Mouse (Mus musculus): ENCODE measurements at regions not wholly inside any gene's neighbourhood (a gene's known extent, or its start where the extent isn't known, plus 50 kb on each side); places are given as distances from the start of the nearest gene placed in this dataset.
A peak's percentile ranks its signal among the peaks of the same experiment; 100 is the strongest.

DNA sequence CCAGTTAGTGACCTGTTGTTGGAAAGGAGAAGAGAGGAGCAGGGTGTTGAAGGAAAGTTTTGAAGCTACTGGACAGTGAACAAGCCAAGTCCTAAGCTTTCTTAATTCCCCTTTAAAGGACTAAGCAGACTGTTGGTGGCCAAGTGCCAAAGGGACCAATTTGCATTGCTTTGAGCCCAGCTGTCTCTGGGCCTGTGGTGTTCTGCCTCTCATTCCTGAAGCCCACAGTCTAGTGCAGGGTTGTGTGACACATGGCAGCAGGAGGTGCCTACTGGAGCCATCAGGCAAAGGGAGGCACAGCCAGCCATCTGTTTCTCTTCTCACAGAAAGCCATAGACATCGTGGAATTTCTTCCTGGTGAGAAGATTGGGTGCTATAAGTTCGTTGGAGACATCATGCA, 278.6 kb downstream of the Myh15 start:
- H3K27me3 ChIP-seq = no peaks in the 10 kb centered on the region
- no peak overlapping the region for H3K27ac ChIP-seq
- no peak overlapping the region for H3K4me3 ChIP-seq (replicated peaks)
- ATAC-seq (replicated peaks; ENCODE audit: low FRiP score) = no peak
- H3K4me2 ChIP-seq = no peak overlapping the region
- no peak overlapping the region for H3K9ac ChIP-seq
- WGBS = 28% methylated on average over 2 of the region's 2 CpGs
- H3K4me1 ChIP-seq = peaks cover 7% of the 10 kb centered on the region; the same call in 1 of the 2 replicates
- H3K9me3 ChIP-seq (replicated peaks) = no peaks in the 10 kb centered on the region
- H3K36me3 ChIP-seq = no peaks in the 10 kb centered on the region

DNA sequence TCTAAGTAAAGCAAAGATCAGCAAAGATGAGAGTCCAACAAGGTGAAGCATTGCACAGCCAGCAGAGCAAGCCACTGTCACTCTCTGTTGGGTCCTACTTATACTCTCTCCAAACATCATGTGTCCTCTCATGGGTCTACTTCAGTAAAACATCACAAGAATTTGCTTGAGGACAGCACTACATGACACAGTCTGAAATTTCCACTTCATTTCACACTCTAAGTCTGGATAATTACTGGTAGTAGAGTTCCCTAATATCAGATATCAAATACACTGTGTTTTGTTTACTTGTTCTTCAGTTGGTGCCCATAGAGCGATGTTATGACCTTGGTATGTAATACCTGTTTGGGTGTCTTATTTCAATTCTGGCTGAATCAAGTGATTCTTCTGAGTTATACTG, 280.7 kb downstream of the Myh15 start:
- Histone ChIP-seq H3K36me3 (no peaks in the 10 kb centered on the region), H3K9ac (no peak overlapping the region), H3K4me3 (replicated peaks) (no peak overlapping the region), H3K4me1 (no peaks in the 10 kb centered on the region), H3K4me2 (no peak overlapping the region), H3K9me3 (replicated peaks) (no peaks in the 10 kb centered on the region), H3K27me3 (no peaks in the 10 kb centered on the region), H3K27ac (no peak overlapping the region)
- no peak for ATAC-seq (replicated peaks; ENCODE audit: low FRiP score)
- 72% methylated on average over 1 of the region's 1 CpGs for WGBS

DNA sequence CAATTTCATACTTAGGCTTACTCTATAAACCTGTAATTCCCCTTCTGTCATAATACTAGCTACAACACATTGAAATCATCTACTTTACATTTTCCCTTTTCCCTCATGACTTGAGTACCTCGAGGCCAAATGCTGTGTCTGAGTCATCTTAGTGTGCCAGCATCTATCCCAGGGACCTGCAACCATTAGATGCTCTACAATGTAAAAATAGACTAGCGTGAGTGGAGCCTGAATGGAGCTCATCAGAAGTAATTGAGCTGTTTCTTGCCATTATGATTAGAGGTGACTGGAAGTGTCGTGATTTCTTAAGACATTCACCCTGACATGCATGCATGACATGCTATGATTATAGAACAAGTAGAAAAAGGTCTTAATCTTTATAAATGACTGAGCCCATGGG, 301.1 kb downstream of the Myh15 start:
- H3K36me3 ChIP-seq = no peaks in the 10 kb centered on the region
- WGBS = 86% methylated on average over 3 of the region's 3 CpGs
- H3K27me3 ChIP-seq = no peaks in the 10 kb centered on the region; the same call in 1 of the 2 replicates
- no peak overlapping the region for H3K4me3 ChIP-seq (replicated peaks)
- H3K27ac ChIP-seq = no peak overlapping the region
- no peak for ATAC-seq (replicated peaks; ENCODE audit: low FRiP score)
- H3K4me1 ChIP-seq = no peaks in the 10 kb centered on the region
- H3K9ac ChIP-seq = no peak overlapping the region
- no peak overlapping the region for H3K4me2 ChIP-seq
- H3K9me3 ChIP-seq (replicated peaks) = no peaks in the 10 kb centered on the region

DNA sequence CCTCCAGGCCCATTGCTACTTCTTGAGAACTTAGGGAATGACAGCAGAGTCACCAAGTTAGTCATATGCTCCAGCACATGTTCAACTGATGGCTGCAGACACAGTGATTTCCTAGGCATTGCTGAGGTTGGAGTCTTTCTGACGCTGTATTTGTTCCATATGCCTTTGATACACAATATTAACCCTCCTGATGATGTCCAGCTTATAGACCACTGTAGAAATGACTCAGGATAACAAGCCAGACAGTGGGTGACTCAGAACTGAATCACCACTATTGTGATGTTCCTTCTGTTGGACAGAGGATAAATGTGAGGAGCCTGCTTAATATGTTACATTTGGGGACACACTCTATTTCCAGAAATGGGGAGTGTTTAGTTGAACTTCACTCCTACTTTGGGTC, 304.4 kb downstream of the Myh15 start:
- no peak for ATAC-seq (replicated peaks; ENCODE audit: low FRiP score)
- H3K27me3 ChIP-seq = no peaks in the 10 kb centered on the region; the same call in 1 of the 2 replicates
- H3K9me3 ChIP-seq (replicated peaks) = no peaks in the 10 kb centered on the region
- H3K4me3 ChIP-seq (replicated peaks) = no peak overlapping the region
- WGBS = 69% methylated on average over 1 of the region's 1 CpGs
- no peaks in the 10 kb centered on the region for H3K36me3 ChIP-seq
- no peak overlapping the region for H3K27ac ChIP-seq
- H3K4me1 ChIP-seq = no peaks in the 10 kb centered on the region
- no peak overlapping the region for H3K4me2 ChIP-seq
- H3K9ac ChIP-seq = no peak overlapping the region

DNA sequence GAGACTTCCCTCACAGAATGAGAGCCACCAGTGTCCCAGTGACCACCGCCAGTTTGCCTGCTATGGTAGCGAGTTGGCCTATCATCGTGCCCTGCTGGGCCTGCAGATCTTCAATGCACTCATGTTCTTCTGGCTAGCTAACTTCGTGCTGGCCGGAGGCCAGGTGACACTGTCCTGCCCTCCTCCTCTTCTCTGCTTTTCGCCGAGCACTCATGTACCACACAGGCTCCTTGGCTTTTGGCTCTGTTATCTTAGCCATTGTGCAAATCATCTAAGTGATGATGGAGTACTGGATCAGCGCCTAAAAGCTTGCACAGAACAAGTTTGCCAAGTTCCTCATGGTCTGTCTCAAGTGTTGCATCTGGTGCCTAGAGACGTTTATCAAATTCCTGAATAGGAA, 312.2 kb downstream of the Myh15 start:
- WGBS = 72% methylated on average over 9 of the region's 9 CpGs
- no peaks in the 10 kb centered on the region for H3K9me3 ChIP-seq (replicated peaks)
- ATAC-seq (replicated peaks; ENCODE audit: low FRiP score) = no peak

DNA sequence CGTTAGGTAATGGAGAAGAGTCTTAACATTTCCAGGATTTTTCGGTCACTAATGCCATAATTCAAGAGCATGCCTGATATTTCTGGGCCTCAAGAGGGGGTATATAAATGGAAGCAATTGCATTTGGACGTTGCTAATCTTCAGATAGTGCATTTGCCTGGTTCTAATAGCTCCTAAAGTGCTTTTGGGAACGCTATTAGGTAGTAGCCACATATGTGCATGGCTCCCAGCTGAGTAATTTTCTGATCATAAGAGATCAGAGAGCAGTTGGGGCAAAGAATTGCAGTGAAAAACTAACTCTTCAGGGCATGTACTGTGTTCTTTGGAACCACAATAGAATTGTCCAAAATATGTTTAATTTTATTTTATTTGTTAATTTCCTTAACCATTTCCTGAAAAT, 317.8 kb downstream of the Myh15 start:
- no peak for ATAC-seq (replicated peaks; ENCODE audit: low FRiP score)
- 74% methylated on average over 4 of the region's 4 CpGs for WGBS
- no peaks in the 10 kb centered on the region for H3K4me1 ChIP-seq
- no peaks in the 10 kb centered on the region for H3K9me3 ChIP-seq (replicated peaks)
- H3K4me3 ChIP-seq (replicated peaks) = no peak overlapping the region
- H3K36me3 ChIP-seq = no peaks in the 10 kb centered on the region
- H3K4me2 ChIP-seq = no peak overlapping the region
- H3K27ac ChIP-seq = no peak overlapping the region
- no peak overlapping the region for H3K9ac ChIP-seq
- H3K27me3 ChIP-seq = no peaks in the 10 kb centered on the region

More for the DNA sequence above, 312.2 kb downstream of the Myh15 start:
- no peaks in the 10 kb centered on the region for H3K4me1 ChIP-seq
- H3K27ac ChIP-seq = no peak overlapping the region
- no peaks in the 10 kb centered on the region for H3K36me3 ChIP-seq
- H3K27me3 ChIP-seq = no peaks in the 10 kb centered on the region
- no peak overlapping the region for H3K4me3 ChIP-seq (replicated peaks)
- H3K9ac ChIP-seq = no peak overlapping the region
- no peak overlapping the region for H3K4me2 ChIP-seq

DNA sequence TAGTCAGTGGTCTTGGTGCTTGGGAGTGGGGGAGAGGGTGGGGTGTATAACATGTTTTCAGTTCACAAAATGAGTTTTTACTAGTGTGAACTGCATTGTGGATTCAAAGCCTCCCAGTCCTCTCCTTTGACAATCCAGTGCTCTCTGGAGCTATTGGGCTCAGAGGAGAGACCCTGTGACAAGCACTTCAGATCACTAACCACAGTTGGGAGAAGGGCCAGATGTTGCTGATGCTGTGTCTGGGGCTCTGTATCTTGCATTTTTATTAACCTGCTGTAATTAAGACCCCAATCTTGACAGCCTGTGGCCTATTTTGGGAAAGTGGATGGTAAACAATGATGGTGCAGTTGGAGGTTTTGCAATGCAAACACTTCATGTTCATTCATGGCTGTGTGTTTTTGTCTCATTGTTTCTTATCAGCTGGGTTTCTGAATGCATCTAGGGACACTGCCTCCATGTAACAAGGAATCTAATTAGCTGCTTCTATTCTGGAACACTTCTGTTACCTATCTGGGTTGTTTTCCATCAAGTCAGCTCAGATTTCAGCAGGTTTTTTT, 320.0 kb upstream of the Ift57 start:
- Histone ChIP-seq H3K9ac (no peak overlapping the region), H3K4me1 (no peaks in the 10 kb centered on the region), H3K27ac (no peak overlapping the region), H3K4me3 (replicated peaks) (no peak overlapping the region), H3K27me3 (no peaks in the 10 kb centered on the region), H3K9me3 (replicated peaks) (no peaks in the 10 kb centered on the region), H3K4me2 (no peak overlapping the region), H3K36me3 (no peaks in the 10 kb centered on the region)
- ATAC-seq (replicated peaks; ENCODE audit: low FRiP score) = no peak

DNA sequence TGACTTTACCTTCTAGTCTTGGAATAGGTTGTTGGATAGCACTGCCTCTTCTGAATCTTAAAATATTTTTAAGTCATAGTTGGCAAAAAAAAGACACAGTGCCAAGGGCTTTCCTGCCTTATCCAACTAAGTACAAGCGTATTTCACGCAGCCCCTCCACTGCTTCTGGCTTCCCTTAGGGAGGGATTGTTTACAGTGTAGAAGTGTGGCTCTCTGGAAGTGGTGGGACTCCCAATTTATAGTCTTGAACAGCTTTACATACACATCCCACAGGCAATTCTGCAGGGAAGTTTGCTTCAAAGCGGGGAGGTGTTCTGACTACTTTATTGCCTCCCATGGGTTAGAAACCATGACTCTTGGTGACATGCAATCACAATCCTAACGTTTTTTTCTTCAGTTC, 310.9 kb upstream of the Ift57 start:
- WGBS = 23% methylated on average over 4 of the region's 4 CpGs
- Histone ChIP-seq H3K4me2 (no peak overlapping the region), H3K9me3 (replicated peaks) (no peaks in the 10 kb centered on the region), H3K4me1 (no peaks in the 10 kb centered on the region), H3K4me3 (replicated peaks) (no peak overlapping the region), H3K27me3 (no peaks in the 10 kb centered on the region), H3K36me3 (no peaks in the 10 kb centered on the region), H3K9ac (no peak overlapping the region), H3K27ac (no peak overlapping the region)
- no peak for ATAC-seq (replicated peaks; ENCODE audit: low FRiP score)

DNA sequence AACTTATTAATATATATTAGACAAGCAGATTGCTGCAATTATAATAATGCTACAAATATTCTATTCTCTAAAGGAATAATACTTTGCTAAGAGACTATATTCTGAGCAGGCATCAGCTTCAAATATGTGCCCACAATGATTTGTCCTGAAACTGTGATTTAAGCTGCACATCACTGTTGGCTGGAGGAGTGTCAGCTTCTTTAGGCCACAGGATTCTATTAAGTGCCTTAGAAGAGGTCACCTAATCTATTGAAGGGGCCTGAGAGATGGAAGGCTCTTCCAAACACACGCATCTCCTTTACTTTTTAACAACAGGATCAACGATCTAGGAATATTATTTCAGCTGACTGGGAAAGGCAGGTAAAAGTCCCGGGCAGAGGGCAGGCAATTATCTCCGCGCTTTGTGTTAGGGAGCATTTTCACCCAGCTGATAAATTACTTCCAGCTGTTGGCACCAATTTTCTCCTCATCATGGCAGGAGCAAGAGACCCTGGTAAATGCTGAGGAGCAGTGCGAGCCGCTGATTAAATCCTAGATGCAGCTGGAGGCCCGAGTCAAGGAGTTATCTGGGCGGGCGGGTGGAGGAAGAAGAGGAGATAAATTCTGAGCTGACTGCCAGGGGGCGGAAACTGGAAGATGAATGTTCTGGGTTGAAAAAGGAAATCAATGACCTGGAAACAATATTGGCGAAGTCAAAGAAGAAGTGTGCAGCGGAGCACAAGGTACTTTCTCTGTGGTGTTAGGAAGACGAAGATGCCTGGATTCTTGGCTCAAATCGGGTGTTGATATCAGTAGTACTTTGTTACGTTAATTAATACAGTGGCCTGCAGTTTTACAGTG, 290.9 kb upstream of the Ift57 start:
- Histone ChIP-seq H3K36me3 (no peaks in the 10 kb centered on the region), H3K9me3 (replicated peaks) (no peaks in the 10 kb centered on the region), H3K27me3 (no peaks in the 10 kb centered on the region), H3K4me3 (replicated peaks) (0 out of 2 replicates have a peak overlapping the region, but pooled peaks have one; percentile 2), H3K4me2 (peak overlapping the region; percentile 46), H3K9ac (no peak overlapping the region), H3K27ac (no peak overlapping the region), H3K4me1 (peaks cover 10% of the 10 kb centered on the region; the same call in 1 of the 2 replicates)
- WGBS = 9% methylated on average over 16 of the region's 16 CpGs
- ATAC-seq (replicated peaks; ENCODE audit: low FRiP score) = peak; percentile 78

DNA sequence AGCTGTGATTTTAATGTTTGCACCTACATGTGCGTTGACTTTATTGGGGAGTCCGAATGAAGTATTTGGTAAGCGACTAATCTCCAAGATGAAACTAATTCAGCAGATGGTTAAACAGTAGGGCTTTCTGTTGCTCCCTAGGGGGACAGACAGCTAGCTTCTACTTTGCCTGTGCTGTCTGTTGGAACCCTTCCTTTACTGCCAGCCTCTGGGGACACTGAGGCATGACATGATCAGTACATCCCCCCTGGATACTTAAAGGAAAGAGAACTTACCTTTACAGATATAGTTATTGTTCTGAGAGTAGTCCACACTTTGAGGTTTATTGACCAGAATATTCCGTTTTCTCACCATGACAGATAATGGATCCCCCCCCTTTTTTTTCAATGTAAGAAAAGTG, 289.8 kb upstream of the Ift57 start:
- Histone ChIP-seq H3K9me3 (replicated peaks) (no peaks in the 10 kb centered on the region), H3K4me1 (peaks cover 10% of the 10 kb centered on the region; the same call in 1 of the 2 replicates), H3K27me3 (no peaks in the 10 kb centered on the region), H3K27ac (no peak overlapping the region), H3K4me2 (no peak overlapping the region), H3K36me3 (no peaks in the 10 kb centered on the region), H3K9ac (no peak overlapping the region), H3K4me3 (replicated peaks) (no peak overlapping the region)
- ATAC-seq (replicated peaks; ENCODE audit: low FRiP score) = no peak
- WGBS = 86% methylated on average over 4 of the region's 4 CpGs

DNA sequence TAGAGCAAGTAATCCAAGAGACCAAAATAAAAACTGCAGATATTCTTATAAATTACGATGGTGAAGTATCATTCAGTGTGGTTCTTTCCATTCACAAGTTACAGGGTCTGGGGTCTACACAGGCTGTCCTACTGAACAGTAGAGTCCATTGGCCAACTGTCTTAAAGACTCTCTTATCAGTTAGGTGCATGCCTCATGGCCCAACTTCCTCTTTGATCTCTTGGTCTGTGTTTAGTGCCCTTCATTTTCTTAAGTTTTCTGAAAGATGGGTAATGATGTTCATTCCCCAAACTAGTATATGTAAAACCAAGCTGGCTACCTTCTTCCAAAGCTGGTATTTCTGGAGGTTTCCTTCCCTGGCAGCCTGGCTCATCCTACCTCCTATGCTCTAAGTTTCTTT, 268.7 kb upstream of the Ift57 start:
- no peak overlapping the region for H3K4me3 ChIP-seq (replicated peaks)
- 90% methylated on average over 1 of the region's 1 CpGs for WGBS
- H3K4me2 ChIP-seq = no peak overlapping the region
- H3K27me3 ChIP-seq = no peaks in the 10 kb centered on the region
- no peak overlapping the region for H3K9ac ChIP-seq
- H3K9me3 ChIP-seq (replicated peaks) = no peaks in the 10 kb centered on the region
- no peaks in the 10 kb centered on the region for H3K36me3 ChIP-seq
- no peak for ATAC-seq (replicated peaks; ENCODE audit: low FRiP score)
- H3K27ac ChIP-seq = no peak overlapping the region
- H3K4me1 ChIP-seq = no peaks in the 10 kb centered on the region

DNA sequence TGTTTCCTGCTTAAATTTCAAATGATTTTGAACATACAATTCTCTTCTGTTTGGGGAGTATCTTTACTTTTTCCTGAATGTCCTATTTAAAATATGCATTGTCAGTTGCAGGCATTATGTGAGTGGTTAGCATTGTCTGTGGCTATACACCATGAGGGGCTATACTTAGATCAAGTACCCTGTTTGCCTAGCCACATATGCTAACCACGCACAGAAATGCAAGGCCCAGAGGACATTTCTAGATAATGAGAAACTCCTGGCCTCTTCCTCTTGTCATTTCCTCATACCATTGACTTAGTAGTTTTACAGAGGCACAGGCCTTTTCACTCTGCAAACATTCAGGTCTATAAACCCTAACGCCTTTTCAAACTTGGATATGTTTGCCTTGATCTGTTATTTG, 267.1 kb upstream of the Ift57 start:
- Histone ChIP-seq H3K27me3 (no peaks in the 10 kb centered on the region), H3K9me3 (replicated peaks) (no peaks in the 10 kb centered on the region), H3K27ac (no peak overlapping the region), H3K4me3 (replicated peaks) (no peak overlapping the region), H3K4me1 (no peaks in the 10 kb centered on the region), H3K9ac (no peak overlapping the region), H3K4me2 (no peak overlapping the region), H3K36me3 (no peaks in the 10 kb centered on the region)
- WGBS = 71% methylated on average over 2 of the region's 2 CpGs
- no peak for ATAC-seq (replicated peaks; ENCODE audit: low FRiP score)

DNA sequence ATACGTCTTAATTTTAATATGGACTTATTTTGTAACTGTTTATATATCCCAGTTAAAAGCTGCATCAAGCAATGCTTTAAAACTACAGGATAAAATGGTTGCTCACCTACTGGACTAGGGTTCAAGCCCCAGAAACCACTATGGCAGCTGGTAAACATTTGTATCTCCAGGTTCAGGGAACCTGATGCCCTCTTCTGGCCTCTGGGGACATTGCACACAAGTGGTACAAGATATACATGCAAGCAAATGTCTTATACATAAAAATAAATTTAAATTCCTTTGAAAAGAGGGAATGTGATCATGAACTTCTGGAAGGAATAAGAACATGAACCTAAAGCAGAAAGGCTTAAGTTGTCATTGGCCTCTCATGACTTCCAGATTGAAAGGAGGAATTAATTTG, 257.8 kb upstream of the Ift57 start:
- Histone ChIP-seq H3K9me3 (replicated peaks) (no peaks in the 10 kb centered on the region), H3K9ac (no peak overlapping the region), H3K27ac (no peak overlapping the region), H3K27me3 (no peaks in the 10 kb centered on the region), H3K36me3 (no peaks in the 10 kb centered on the region), H3K4me3 (replicated peaks) (no peak overlapping the region), H3K4me1 (no peaks in the 10 kb centered on the region), H3K4me2 (no peak overlapping the region)
- 75% methylated on average over 1 of the region's 1 CpGs for whole genome bisulfite sequencing
- no peak for ATAC-seq (replicated peaks; ENCODE audit: low FRiP score)

Data from kidney, embryonic 15.5 days (tissue).